Mouse (Mus musculus) erythroblast, embryonic 14.5 days (primary cell): ENCODE data around the gene Pecam1. TPM values are rescaled to one million over a fixed set of nuclear protein-coding genes. Genes with fewer than 3 reads are reported as not detected.

Source experiments
- H3K27me3 ChIP-seq: 2 replicates; pipeline ENCODE4 v1.6.1; 2012; ENCODE audit warnings: inconsistent platforms; ENCODE audit not compliant: control insufficient read depth
- H3K36me3 ChIP-seq: 2 replicates; pipeline ENCODE4 v1.6.1; 2012; ENCODE audit warnings: mild to moderate bottlenecking, inconsistent platforms; ENCODE audit not compliant: control insufficient read depth
- H3K4me1 ChIP-seq: 2 replicates; pipeline ENCODE4 v1.6.1; 2012; ENCODE audit warnings: inconsistent platforms; ENCODE audit not compliant: control insufficient read depth
- H3K4me3 ChIP-seq: replicated peaks from 2 replicates; pipeline ENCODE3; 2012; ENCODE audit warnings: moderate library complexity, mild to moderate bottlenecking, inconsistent platforms
- H3K9me3 ChIP-seq: 2 replicates; pipeline ENCODE4 v1.6.1; 2012; ENCODE audit warnings: low read length, inconsistent platforms, mixed read lengths; ENCODE audit not compliant: control insufficient read depth
- GATA1 ChIP-seq: IDR thresholded peaks from 2 replicates; pipeline ENCODE4 v1.6.1; 2012; ENCODE audit warnings: low read length, inconsistent platforms, mixed read lengths
- TAL1 ChIP-seq: IDR thresholded peaks from 3 replicates; pipeline ENCODE4 v1.6.1; 2012; ENCODE audit warnings: low read length, inconsistent platforms, mixed read lengths
- polyA plus RNA-seq: library from polyadenylated mRNA; stranded (reverse); fragments of >175 nt; gene quantifications from 2 replicates; pipeline ENCODE4 v1.2.3, GENCODE M21; 2012

Pecam1 gene
- polyA plus RNA-seq, 1 experiment = not detected

GRCm38 (mm10) chr11:106684027-106684426 is 66.4 kb downstream of the Pecam1 start:
- Histone ChIP-seq H3K9me3 (no peaks in the 10 kb centered on the region), H3K4me1 (no peaks in the 10 kb centered on the region), H3K4me3 (no peak overlapping the region), H3K36me3 (no peaks in the 10 kb centered on the region), H3K27me3 (no peaks in the 10 kb centered on the region)
- no peak for TF ChIP-seq TAL1
- no peak for TF ChIP-seq GATA1

DNA sequence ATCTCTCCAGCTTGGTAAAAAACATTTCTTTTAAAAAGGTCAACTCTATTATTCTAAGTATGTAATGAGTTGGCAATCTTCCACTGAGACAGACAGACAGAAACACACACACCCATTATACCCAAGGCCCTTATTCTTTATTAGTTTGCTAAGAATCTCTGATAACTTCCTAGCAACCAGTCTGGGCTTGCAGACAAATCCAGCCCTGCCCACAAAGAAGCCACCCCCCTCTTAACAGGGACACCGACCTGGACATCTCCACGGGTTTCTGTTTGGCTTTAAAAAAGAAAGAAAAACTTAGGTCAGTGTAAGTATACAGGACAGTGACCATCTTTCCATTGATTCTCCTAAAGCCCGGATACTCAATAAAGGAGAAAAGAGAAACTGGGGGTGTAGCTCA is 67.1 kb downstream of the Pecam1 start:
- H3K27me3 ChIP-seq = no peaks in the 10 kb centered on the region
- TF ChIP-seq GATA1 (no peak), TAL1 (no peak)
- H3K4me1 ChIP-seq = no peaks in the 10 kb centered on the region
- H3K36me3 ChIP-seq = no peaks in the 10 kb centered on the region
- H3K4me3 ChIP-seq = no peak overlapping the region
- H3K9me3 ChIP-seq = no peaks in the 10 kb centered on the region

- Histone ChIP-seq H3K9me3 (no peaks in the 10 kb centered on the region), H3K4me3 (no peak overlapping the region), H3K36me3 (no peaks in the 10 kb centered on the region), H3K4me1 (no peaks in the 10 kb centered on the region), H3K27me3 (no peaks in the 10 kb centered on the region)
- TF ChIP-seq TAL1 (no peak), GATA1 (no peak)
Measured at GRCm38 (mm10) chr11:106681138-106681537, 69.3 kb downstream of the Pecam1 start.

DNA sequence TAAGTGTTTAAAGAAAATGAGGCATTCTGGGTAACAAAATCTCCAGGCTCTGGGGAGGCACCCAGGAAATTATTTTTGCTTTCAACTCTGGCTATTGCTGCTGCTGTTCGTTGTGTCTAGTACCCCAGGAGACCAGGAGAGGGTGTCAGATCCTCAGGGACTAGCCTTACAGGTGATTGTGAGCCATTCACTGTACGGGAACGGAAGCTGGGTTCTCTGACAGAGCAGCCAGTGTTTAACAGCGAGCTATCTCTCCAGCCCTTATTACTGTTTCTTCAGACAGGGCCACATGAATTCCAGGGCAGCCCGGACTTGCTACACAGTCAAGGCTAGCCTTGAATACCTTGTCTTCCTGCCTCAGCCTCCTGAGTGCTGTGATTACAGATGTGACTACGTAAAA is 70.6 kb downstream of the Pecam1 start:
- Histone ChIP-seq H3K4me1 (peaks cover 6% of the 10 kb centered on the region), H3K36me3 (no peaks in the 10 kb centered on the region)
- TF ChIP-seq TAL1 (no peak), GATA1 (no peak)

GRCm38 (mm10) chr11:106677910-106678591 is 72.4 kb downstream of the Pecam1 start:
- Histone ChIP-seq H3K36me3 (no peaks in the 10 kb centered on the region), H3K9me3 (no peaks in the 10 kb centered on the region), H3K4me3 (no peak overlapping the region), H3K27me3 (no peaks in the 10 kb centered on the region), H3K4me1 (peaks cover 7% of the 10 kb centered on the region)
- TF ChIP-seq GATA1 = no peak
- no peak for TF ChIP-seq TAL1

More for the DNA sequence above, 70.6 kb downstream of the Pecam1 start:
- Histone ChIP-seq H3K9me3 (no peaks in the 10 kb centered on the region), H3K27me3 (no peaks in the 10 kb centered on the region), H3K4me3 (no peak overlapping the region)

DNA sequence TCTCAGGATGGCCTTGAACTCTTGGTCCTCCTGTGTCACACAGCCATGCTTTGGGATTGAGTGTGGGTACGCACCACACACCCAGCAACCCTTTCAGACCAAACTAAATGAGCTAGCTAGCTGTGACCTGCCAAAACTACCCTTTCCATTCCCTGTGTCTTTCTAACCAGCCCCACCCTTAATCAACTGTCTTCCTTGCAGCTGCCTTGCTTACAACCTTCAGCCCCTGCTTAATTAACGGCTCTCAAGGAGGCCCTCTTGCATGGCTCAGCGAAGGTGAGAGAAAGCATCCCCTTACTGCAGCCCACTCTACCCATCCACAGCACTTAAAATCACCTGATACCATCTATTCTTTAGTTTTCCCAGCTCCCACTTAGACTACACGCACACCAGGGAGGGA is 73.1 kb downstream of the Pecam1 start:
- H3K4me3 ChIP-seq = no peak overlapping the region
- TF ChIP-seq TAL1 (no peak), GATA1 (no peak)
- H3K36me3 ChIP-seq = no peaks in the 10 kb centered on the region
- no peaks in the 10 kb centered on the region for H3K9me3 ChIP-seq
- no peaks in the 10 kb centered on the region for H3K27me3 ChIP-seq
- H3K4me1 ChIP-seq = peaks cover 7% of the 10 kb centered on the region

DNA sequence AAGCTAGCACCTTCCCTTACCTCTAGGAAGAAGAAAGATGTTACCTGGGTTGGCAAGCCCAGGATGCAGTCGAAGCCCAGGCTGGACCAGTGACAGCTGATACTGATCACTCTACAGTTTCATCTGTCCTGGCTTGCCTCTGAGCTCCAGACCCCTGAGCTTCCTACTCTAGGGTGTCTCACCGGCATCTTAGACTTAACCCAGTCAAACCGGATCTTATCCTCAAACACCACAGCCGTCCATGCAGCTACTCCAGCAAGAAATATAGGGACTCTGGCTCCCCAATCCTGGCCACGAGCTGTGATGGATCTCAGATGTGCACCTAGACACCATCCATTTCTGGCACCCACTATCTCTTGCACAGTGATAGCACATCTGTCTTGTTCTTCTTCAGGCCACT is 74.6 kb downstream of the Pecam1 start:
- Histone ChIP-seq H3K9me3 (no peaks in the 10 kb centered on the region), H3K4me1 (peaks cover 7% of the 10 kb centered on the region), H3K4me3 (no peak overlapping the region), H3K27me3 (no peaks in the 10 kb centered on the region), H3K36me3 (no peaks in the 10 kb centered on the region)
- TF ChIP-seq GATA1 (no peak), TAL1 (no peak)

- Histone ChIP-seq H3K9me3 (no peaks in the 10 kb centered on the region), H3K4me3 (no peak overlapping the region), H3K27me3 (no peaks in the 10 kb centered on the region), H3K4me1 (peaks cover 7% of the 10 kb centered on the region), H3K36me3 (no peaks in the 10 kb centered on the region)
- TF ChIP-seq GATA1 (no peak), TAL1 (no peak)
Measured at GRCm38 (mm10) chr11:106675201-106675726, 75.2 kb downstream of the Pecam1 start.

GRCm38 (mm10) chr11:106674612-106675153 is 75.7 kb downstream of the Pecam1 start:
- Histone ChIP-seq H3K4me3 (no peak overlapping the region), H3K9me3 (no peaks in the 10 kb centered on the region), H3K36me3 (no peaks in the 10 kb centered on the region), H3K4me1 (peaks cover 7% of the 10 kb centered on the region), H3K27me3 (no peaks in the 10 kb centered on the region)
- no peak for TF ChIP-seq TAL1
- no peak for TF ChIP-seq GATA1
